Mouse (Mus musculus): ENCODE results near the gene Ppm1d.

GRCm38 (mm10) chr11:85301161-85301560 lies 9.9 kb upstream of the Ppm1d start:
- no peak for TF ChIP-seq CTCF (IDR thresholded peaks at IDR 0.05; ENCODE audit: low read depth, low read length)
- no peak for TF ChIP-seq POLR2A (IDR thresholded peaks at IDR 0.05; ENCODE audit: borderline replicate concordance, low read depth, low read length)
